Mouse (Mus musculus): Measurements from ENCODE around the gene Zscan10.

The Zscan10 gene

GRCm38 (mm10) chr17:23600641-23601622 is at the start of gene Zscan10:
Zscan10 (plus strand) TSS chr17:23600856.
- DNase-seq: no peak

GRCm38 (mm10) chr17:23550856-23551255 is 49.8 kb upstream of the Zscan10 start:
- DNase-seq: peak; percentile 59 to 63

- DNase-seq: no peak
Observed at GRCm38 (mm10) chr17:23551416-23551815, 49.2 kb upstream of the Zscan10 start.

- peak; percentile 5 for DNase-seq
Observed at GRCm38 (mm10) chr17:23551963-23552362, 48.7 kb upstream of the Zscan10 start.

- DNase-seq: peak in 1 of 2 experiments; percentile 5
Observed at GRCm38 (mm10) chr17:23552896-23553633, 47.6 kb upstream of the Zscan10 start.

- DNase-seq: no peak
Observed at GRCm38 (mm10) chr17:23553634-23554120, 47.0 kb upstream of the Zscan10 start.

- no peak for DNase-seq
Observed at GRCm38 (mm10) chr17:23554321-23554720, 46.3 kb upstream of the Zscan10 start.

- no peak for DNase-seq
Observed at GRCm38 (mm10) chr17:23555243-23555916, 45.3 kb upstream of the Zscan10 start.

GRCm38 (mm10) chr17:23559767-23560166 is 40.9 kb upstream of the Zscan10 start:
- peak in 1 of 2 experiments; percentile 68 for DNase-seq

GRCm38 (mm10) chr17:23563595-23564367 is 36.9 kb upstream of the Zscan10 start, which contains the start of gene Zfp213:
Zfp213 (minus strand) TSS chr17:23564238.
- DNase-seq: peak; percentile 96 to 98

- no peak for DNase-seq
Observed at GRCm38 (mm10) chr17:23564368-23564715, 36.3 kb upstream of the Zscan10 start.

GRCm38 (mm10) chr17:23566787-23567186 is 33.9 kb upstream of the Zscan10 start:
- DNase-seq: no peak

- no peak for DNase-seq
Observed at GRCm38 (mm10) chr17:23568370-23568769, 32.3 kb upstream of the Zscan10 start.

- DNase-seq: peak; percentile 50 to 65
Observed at GRCm38 (mm10) chr17:23570017-23570416, 30.6 kb upstream of the Zscan10 start.

- no peak for DNase-seq
Observed at GRCm38 (mm10) chr17:23571084-23571483, 29.6 kb upstream of the Zscan10 start.

- no peak for DNase-seq
Observed at GRCm38 (mm10) chr17:23572059-23572458, 28.6 kb upstream of the Zscan10 start.

- no peak for DNase-seq
Observed at GRCm38 (mm10) chr17:23574130-23574529, 26.5 kb upstream of the Zscan10 start.

GRCm38 (mm10) chr17:23575951-23576552 is 24.6 kb upstream of the Zscan10 start:
- no peak for DNase-seq

GRCm38 (mm10) chr17:23584786-23585185 is 15.9 kb upstream of the Zscan10 start:
- DNase-seq: no peak

GRCm38 (mm10) chr17:23585721-23586491 is 14.8 kb upstream of the Zscan10 start:
- DNase-seq: peak; percentile 70 to 78

GRCm38 (mm10) chr17:23587253-23587652 is 13.4 kb upstream of the Zscan10 start:
- DNase-seq: no peak

All from cerebellum, postnatal 25 days (tissue).